Mouse (Mus musculus): ENCODE measurements around the gene Knl1. TPM values are rescaled to one million over a fixed set of nuclear protein-coding genes. Genes with fewer than 3 reads are reported as not detected.
"Not testable (repeated sequence)": the region's sequence is repeated elsewhere in the genome, so short reads cannot be mapped to it uniquely, and the experiment has no call there.

The Knl1 gene
- polyA plus RNA-seq, 1 experiment from 2014 or later = 35.2 TPM

DNA sequence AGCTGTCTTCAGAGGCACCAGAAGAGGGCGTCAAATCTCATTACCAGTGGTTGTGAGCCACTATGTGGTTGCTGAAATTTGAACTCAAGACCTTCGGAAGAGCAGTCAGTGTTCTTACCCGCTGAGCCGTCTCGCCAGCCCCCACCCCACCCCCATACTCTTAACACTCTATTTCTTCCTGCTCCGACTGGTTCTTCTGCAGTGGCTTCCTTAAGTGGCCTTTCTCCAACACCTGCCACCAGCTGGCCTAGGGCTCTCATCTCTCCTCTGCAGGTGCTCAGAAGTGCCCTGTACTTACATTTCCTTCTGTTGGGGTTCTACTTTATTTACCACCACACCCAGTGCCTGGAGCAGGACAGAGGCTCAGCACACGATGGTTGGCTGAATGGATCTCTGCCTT, 31.9 kb upstream of the Knl1 start:
- DNase-seq = no peak
- H3K27ac ChIP-seq (ENCODE audit: low read depth) = 0 out of 2 replicates have a peak overlapping the region, but pooled peaks have one; percentile 39
- no peak overlapping the region for H3K4me2 ChIP-seq (ENCODE audit: low read depth, low read length)
- peak; percentile 45; the same call in 1 of the 2 replicates for ATAC-seq
- no peak overlapping the region for H3K9ac ChIP-seq (replicated peaks)
- WGBS (ENCODE audit: insufficient replicate concordance) = 47% methylated on average over 7 of the region's 7 CpGs
- H3K4me1 ChIP-seq (ENCODE audit: insufficient read depth) = peaks cover 7% of the 10 kb centered on the region
- H3K36me3 ChIP-seq (replicated peaks; ENCODE audit: insufficient read depth, low read length) = peaks cover 18% of the 10 kb centered on the region
- no peaks in the 10 kb centered on the region for H3K27me3 ChIP-seq (ENCODE audit: insufficient read depth, low read length)
- TF ChIP-seq EP300 (IDR thresholded peaks at IDR 0.05; ENCODE audit: low read depth) (no peak), CTCF (IDR thresholded peaks at IDR 0.05; ENCODE audit: low read depth) (peak; percentile 36)
- H3K4me3 ChIP-seq (ENCODE audit: low read depth, low read length) = no peak overlapping the region
- H3K9me3 ChIP-seq (ENCODE audit: low read length) = no peaks in the 10 kb centered on the region

DNA sequence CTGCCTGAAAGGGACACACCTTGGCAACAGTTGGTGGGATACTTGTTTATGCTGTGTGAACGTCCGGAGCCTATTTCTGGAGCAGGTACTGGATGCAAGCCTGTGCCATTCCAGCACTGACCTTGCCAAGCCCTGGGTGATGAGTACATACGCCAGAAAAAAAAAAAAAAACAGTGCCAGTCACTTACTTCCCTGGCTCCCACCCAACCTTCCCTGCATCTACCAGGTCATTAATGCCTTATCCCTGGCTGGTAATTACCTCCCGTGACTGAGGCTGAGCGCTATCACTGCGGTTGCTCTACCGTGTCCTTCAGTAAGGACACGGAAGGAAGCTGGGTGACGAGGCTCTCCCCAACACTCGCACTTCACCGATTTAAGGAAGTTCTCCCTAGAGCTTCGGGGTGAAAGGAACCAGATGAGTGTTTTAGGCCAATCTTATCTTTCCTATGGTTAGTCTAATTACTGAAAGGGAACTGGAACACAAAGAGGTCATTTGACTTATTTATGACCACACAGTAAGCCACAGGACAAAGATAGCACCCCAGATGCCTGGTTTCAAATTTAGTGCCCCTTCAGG, 31.2 kb upstream of the Knl1 start:
- DNase-seq (no peak), ATAC-seq (peak; percentile 68)
- WGBS (ENCODE audit: insufficient replicate concordance) = 23% methylated on average over 12 of the region's 12 CpGs
- Histone ChIP-seq H3K9ac (replicated peaks) (no peak overlapping the region), H3K9me3 (ENCODE audit: low read length) (no peaks in the 10 kb centered on the region), H3K27me3 (ENCODE audit: insufficient read depth, low read length) (no peaks in the 10 kb centered on the region), H3K4me2 (ENCODE audit: low read depth, low read length) (peak overlapping the region; percentile 30; the same call in 1 of the 2 replicates), H3K4me3 (ENCODE audit: low read depth, low read length) (no peak overlapping the region), H3K27ac (ENCODE audit: low read depth) (peak overlapping the region; percentile 39), H3K36me3 (replicated peaks; ENCODE audit: insufficient read depth, low read length) (peaks cover 24% of the 10 kb centered on the region), H3K4me1 (ENCODE audit: insufficient read depth) (peaks cover 7% of the 10 kb centered on the region)
- TF ChIP-seq CTCF (IDR thresholded peaks at IDR 0.05; ENCODE audit: low read depth) (no peak), EP300 (IDR thresholded peaks at IDR 0.05; ENCODE audit: low read depth) (no peak; the same call in 1 of the 2 replicates)

- H3K9ac ChIP-seq (replicated peaks); H3K4me3 ChIP-seq (ENCODE audit: low read depth, low read length); H3K4me2 ChIP-seq (ENCODE audit: low read depth, low read length); H3K9me3 ChIP-seq (ENCODE audit: low read length); ATAC-seq; DNase-seq; H3K27me3 ChIP-seq (ENCODE audit: insufficient read depth, low read length); H3K27ac ChIP-seq (ENCODE audit: low read depth); H3K4me1 ChIP-seq (ENCODE audit: insufficient read depth): not testable (repeated sequence)
- H3K36me3 ChIP-seq (replicated peaks; ENCODE audit: insufficient read depth, low read length) = peaks cover 30% of the 10 kb centered on the region
- 40% methylated on average over 4 of the region's 4 CpGs for WGBS (ENCODE audit: insufficient replicate concordance)
These were observed 30.6 kb upstream of the Knl1 start for GRCm38 (mm10) chr2:119016312-119016711.

GRCm38 (mm10) chr2:119017647-119018046, 29.3 kb upstream of the Knl1 start:
- 92% methylated on average over 3 of the region's 3 CpGs for WGBS (ENCODE audit: insufficient replicate concordance)
- Histone ChIP-seq H3K36me3 (replicated peaks; ENCODE audit: insufficient read depth, low read length) (peaks cover 44% of the 10 kb centered on the region), H3K4me3 (ENCODE audit: low read depth, low read length) (no peak overlapping the region), H3K4me2 (ENCODE audit: low read depth, low read length) (no peak overlapping the region), H3K27ac (ENCODE audit: low read depth) (no peak overlapping the region), H3K27me3 (ENCODE audit: insufficient read depth, low read length) (no peaks in the 10 kb centered on the region), H3K9ac (replicated peaks) (no peak overlapping the region), H3K4me1 (ENCODE audit: insufficient read depth) (peaks cover 7% of the 10 kb centered on the region), H3K9me3 (ENCODE audit: low read length) (no peaks in the 10 kb centered on the region)
- peak; percentile 46 for TF ChIP-seq CTCF (IDR thresholded peaks at IDR 0.05; ENCODE audit: low read depth)
- no peak for TF ChIP-seq EP300 (IDR thresholded peaks at IDR 0.05; ENCODE audit: low read depth)
- ATAC-seq (no peak), DNase-seq (no peak)

GRCm38 (mm10) chr2:119018391-119019122, 28.4 kb upstream of the Knl1 start:
- H3K27me3 ChIP-seq (ENCODE audit: insufficient read depth, low read length) = no peaks in the 10 kb centered on the region
- no peak overlapping the region for H3K4me2 ChIP-seq (ENCODE audit: low read depth, low read length)
- H3K4me1 ChIP-seq (ENCODE audit: insufficient read depth) = peaks cover 7% of the 10 kb centered on the region
- no peak for DNase-seq
- H3K27ac ChIP-seq (ENCODE audit: low read depth) = no peak overlapping the region
- WGBS (ENCODE audit: insufficient replicate concordance) = 79% methylated on average over 22 of the region's 22 CpGs
- TF ChIP-seq CTCF (IDR thresholded peaks at IDR 0.05; ENCODE audit: low read depth) (no peak), EP300 (IDR thresholded peaks at IDR 0.05; ENCODE audit: low read depth) (no peak)
- H3K9me3 ChIP-seq (ENCODE audit: low read length) = no peaks in the 10 kb centered on the region
- no peak for ATAC-seq
- H3K36me3 ChIP-seq (replicated peaks; ENCODE audit: insufficient read depth, low read length) = peaks cover 51% of the 10 kb centered on the region
- H3K9ac ChIP-seq (replicated peaks) = no peak overlapping the region
- H3K4me3 ChIP-seq (ENCODE audit: low read depth, low read length) = no peak overlapping the region

GRCm38 (mm10) chr2:119019131-119019530, 27.8 kb upstream of the Knl1 start:
- no peak overlapping the region for H3K9ac ChIP-seq (replicated peaks)
- TF ChIP-seq CTCF (IDR thresholded peaks at IDR 0.05; ENCODE audit: low read depth) (peak; percentile 41; the same call in 1 of the 2 replicates), EP300 (IDR thresholded peaks at IDR 0.05; ENCODE audit: low read depth) (no peak)
- H3K4me2 ChIP-seq (ENCODE audit: low read depth, low read length) = no peak overlapping the region
- H3K9me3 ChIP-seq (ENCODE audit: low read length) = no peaks in the 10 kb centered on the region
- H3K4me3 ChIP-seq (ENCODE audit: low read depth, low read length) = no peak overlapping the region
- DNase-seq = no peak
- peaks cover 7% of the 10 kb centered on the region for H3K4me1 ChIP-seq (ENCODE audit: insufficient read depth)
- no peaks in the 10 kb centered on the region for H3K27me3 ChIP-seq (ENCODE audit: insufficient read depth, low read length)
- peaks cover 55% of the 10 kb centered on the region for H3K36me3 ChIP-seq (replicated peaks; ENCODE audit: insufficient read depth, low read length)
- ATAC-seq = no peak
- no peak overlapping the region for H3K27ac ChIP-seq (ENCODE audit: low read depth)
- WGBS (ENCODE audit: insufficient replicate concordance) = 50% methylated on average over 5 of the region's 5 CpGs
